Mouse (Mus musculus): ENCODE measurements at regions not wholly inside any gene's neighbourhood (a gene's known extent, or its start where the extent isn't known, plus 50 kb on each side); places are given as distances from the start of the nearest gene placed in this dataset.
"Not testable (repeated sequence)": the region's sequence is repeated elsewhere in the genome, so short reads cannot be mapped to it uniquely, and the experiment has no call there.

DNA sequence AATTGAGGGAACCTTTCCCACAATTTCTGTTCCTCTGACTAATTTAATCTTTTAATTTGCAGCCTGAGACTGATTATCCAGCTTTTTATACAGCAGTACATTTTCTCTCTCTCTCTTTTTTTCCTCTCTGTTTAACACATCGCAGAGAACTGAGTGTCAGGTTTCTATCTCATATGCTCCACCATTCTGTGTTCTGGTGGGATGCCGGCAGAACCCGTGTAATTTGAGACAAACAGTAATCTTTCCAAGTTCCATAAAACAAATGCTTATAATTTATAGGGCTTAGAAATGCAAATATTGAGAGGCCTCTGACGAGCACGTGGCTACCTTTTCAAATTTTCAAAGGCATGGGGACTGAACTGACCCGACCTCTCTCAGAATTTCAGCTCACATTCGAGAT is 59.1 kb downstream of the Zbtb18 start:
- Histone ChIP-seq H3K27ac (replicated peaks) (no peak overlapping the region), H3K4me3 (no peak overlapping the region), H3K4me1 (peaks cover 8% of the 10 kb centered on the region; the same call in 1 of the 2 replicates), H3K36me3 (no peaks in the 10 kb centered on the region), H3K9me3 (replicated peaks) (no peaks in the 10 kb centered on the region), H3K27me3 (ENCODE audit: low read depth, poor library complexity, severe bottlenecking) (no peaks in the 10 kb centered on the region)
- WGBS: 82% methylated on average over 7 of the region's 7 CpGs
- no peak for DNase-seq (ENCODE audit: low spot score)

- no peak overlapping the region for H3K4me3 ChIP-seq
- no peak overlapping the region for H3K27ac ChIP-seq (replicated peaks)
- no peaks in the 10 kb centered on the region for H3K27me3 ChIP-seq (ENCODE audit: low read depth, poor library complexity, severe bottlenecking)
- peaks cover 7% of the 10 kb centered on the region; the same call in 1 of the 2 replicates for H3K4me1 ChIP-seq
- DNase-seq (ENCODE audit: low spot score): no peak
- H3K9me3 ChIP-seq (replicated peaks): no peaks in the 10 kb centered on the region
- 83% methylated on average over 1 of the region's 1 CpGs for WGBS
- H3K36me3 ChIP-seq: no peaks in the 10 kb centered on the region
Observed at GRCm38 (mm10) chr1:177503946-177504345, 61.8 kb downstream of the Zbtb18 start.

- Histone ChIP-seq H3K27ac (replicated peaks) (no peak overlapping the region), H3K27me3 (ENCODE audit: low read depth, poor library complexity, severe bottlenecking) (no peaks in the 10 kb centered on the region), H3K36me3 (no peaks in the 10 kb centered on the region), H3K9me3 (replicated peaks) (no peaks in the 10 kb centered on the region), H3K4me1 (peaks cover 3% of the 10 kb centered on the region), H3K4me3 (no peak overlapping the region)
- no peak for DNase-seq (ENCODE audit: low spot score)
- 94% methylated on average over 2 of the region's 2 CpGs for WGBS
Observed at GRCm38 (mm10) chr1:177504743-177505142, 62.6 kb downstream of the Zbtb18 start.

- 96% methylated on average over 4 of the region's 4 CpGs for WGBS
- H3K9me3 ChIP-seq (replicated peaks); H3K4me1 ChIP-seq: not testable (repeated sequence)
Observed at GRCm38 (mm10) chr1:177507398-177507797, 65.2 kb downstream of the Zbtb18 start.

DNA sequence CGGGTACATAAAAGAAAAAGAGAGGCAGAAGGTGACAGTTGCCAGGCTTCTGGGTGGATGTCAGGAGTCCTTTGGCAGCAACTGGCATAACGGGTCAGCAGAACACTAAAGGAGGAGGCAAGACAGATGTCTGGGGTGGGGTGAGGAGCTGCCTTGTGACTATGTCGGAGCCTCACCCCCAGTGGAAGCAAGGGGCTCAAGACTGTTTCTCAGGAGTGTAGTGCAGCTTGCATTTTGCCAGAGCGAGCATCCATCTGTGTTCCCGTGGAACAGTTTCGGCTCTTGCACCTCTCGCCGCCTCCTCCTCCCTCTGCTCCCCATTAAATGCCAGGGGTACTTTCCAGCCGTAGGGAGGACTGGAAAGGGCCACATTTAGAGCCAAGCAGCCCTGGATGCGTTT is 67.6 kb downstream of the Zbtb18 start:
- 84% methylated on average over 10 of the region's 10 CpGs for WGBS
- Histone ChIP-seq H3K9me3 (replicated peaks) (no peaks in the 10 kb centered on the region), H3K27me3 (ENCODE audit: low read depth, poor library complexity, severe bottlenecking) (no peaks in the 10 kb centered on the region), H3K27ac (replicated peaks) (peak overlapping the region; percentile 59), H3K4me1 (peaks cover 12% of the 10 kb centered on the region), H3K4me3 (no peak overlapping the region), H3K36me3 (no peaks in the 10 kb centered on the region)
- DNase-seq (ENCODE audit: low spot score): no peak

More at GRCm38 (mm10) chr1:177507398-177507797, 65.2 kb downstream of the Zbtb18 start:
- not testable (repeated sequence) for H3K27me3 ChIP-seq (ENCODE audit: low read depth, poor library complexity, severe bottlenecking); H3K27ac ChIP-seq (replicated peaks); H3K36me3 ChIP-seq; DNase-seq (ENCODE audit: low spot score); H3K4me3 ChIP-seq

DNA sequence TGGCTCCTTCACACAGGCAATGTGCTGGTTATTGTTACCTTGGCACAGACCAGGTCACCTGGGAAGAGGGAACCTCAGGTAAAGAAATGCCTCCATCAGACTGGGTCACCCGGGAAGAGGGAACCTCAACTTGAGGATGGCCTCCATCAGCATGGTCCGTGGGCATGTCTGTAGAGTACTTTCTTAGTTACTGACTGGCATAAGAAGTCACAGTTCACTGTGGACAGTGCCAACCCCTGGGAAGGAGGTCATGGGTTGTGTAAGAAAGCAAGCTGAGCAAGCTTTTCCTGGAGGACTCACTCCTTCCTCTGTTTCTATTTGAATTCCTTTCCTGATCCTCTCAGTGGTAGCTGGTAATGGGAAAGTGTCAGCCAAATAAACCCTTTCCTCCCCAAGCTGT is 70.0 kb downstream of the Zbtb18 start:
- no peaks in the 10 kb centered on the region for H3K27me3 ChIP-seq (ENCODE audit: low read depth, poor library complexity, severe bottlenecking)
- WGBS: 80% methylated on average over 2 of the region's 2 CpGs
- H3K4me3 ChIP-seq: no peak overlapping the region
- H3K27ac ChIP-seq (replicated peaks): no peak overlapping the region
- no peak for DNase-seq (ENCODE audit: low spot score)
- peaks cover 13% of the 10 kb centered on the region for H3K4me1 ChIP-seq
- no peaks in the 10 kb centered on the region for H3K36me3 ChIP-seq
- H3K9me3 ChIP-seq (replicated peaks): no peaks in the 10 kb centered on the region

DNA sequence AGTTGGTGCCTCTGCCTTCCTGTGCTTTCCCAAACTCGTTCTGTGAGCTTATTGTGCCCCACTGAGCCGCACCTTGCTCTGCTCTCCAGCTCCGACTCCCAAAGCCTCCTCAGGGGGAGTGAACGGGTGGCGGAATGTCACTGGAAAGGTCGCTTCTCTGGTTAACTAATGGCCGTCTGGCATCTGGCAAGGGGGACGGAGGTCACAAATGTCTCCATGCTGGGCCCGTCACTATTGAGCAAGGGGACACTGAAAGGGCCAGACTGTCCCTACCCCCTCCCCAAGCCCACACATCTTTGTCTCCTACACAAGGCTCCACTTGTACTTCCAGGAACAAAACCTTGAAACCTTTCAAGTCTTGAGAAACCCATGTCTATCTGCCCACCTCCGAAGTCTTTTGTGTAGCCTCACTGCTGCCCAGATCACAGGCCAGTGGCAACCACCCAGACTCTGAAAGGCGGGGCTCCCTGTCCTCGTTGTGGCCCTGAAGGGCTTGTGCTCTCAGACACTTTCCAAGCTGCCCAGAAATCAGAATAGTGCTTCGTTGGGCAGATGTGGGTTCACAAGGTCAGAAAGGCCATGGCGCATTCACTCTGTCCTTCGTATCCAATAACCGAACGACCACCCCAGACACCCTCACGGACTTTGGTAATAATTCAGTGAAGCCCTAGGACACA is 75.9 kb downstream of the Zbtb18 start:
- Histone ChIP-seq H3K27ac (replicated peaks) (peak overlapping the region; percentile 79), H3K36me3 (no peaks in the 10 kb centered on the region), H3K4me1 (peaks cover 34% of the 10 kb centered on the region), H3K4me3 (peak overlapping the region; percentile 26; the same call in 1 of the 2 replicates), H3K9me3 (replicated peaks) (no peaks in the 10 kb centered on the region), H3K27me3 (ENCODE audit: low read depth, poor library complexity, severe bottlenecking) (peaks cover 8% of the 10 kb centered on the region; the same call in 1 of the 2 replicates)
- DNase-seq (ENCODE audit: low spot score): peak; percentile 57
- WGBS: 23% methylated on average over 18 of the region's 18 CpGs

DNA sequence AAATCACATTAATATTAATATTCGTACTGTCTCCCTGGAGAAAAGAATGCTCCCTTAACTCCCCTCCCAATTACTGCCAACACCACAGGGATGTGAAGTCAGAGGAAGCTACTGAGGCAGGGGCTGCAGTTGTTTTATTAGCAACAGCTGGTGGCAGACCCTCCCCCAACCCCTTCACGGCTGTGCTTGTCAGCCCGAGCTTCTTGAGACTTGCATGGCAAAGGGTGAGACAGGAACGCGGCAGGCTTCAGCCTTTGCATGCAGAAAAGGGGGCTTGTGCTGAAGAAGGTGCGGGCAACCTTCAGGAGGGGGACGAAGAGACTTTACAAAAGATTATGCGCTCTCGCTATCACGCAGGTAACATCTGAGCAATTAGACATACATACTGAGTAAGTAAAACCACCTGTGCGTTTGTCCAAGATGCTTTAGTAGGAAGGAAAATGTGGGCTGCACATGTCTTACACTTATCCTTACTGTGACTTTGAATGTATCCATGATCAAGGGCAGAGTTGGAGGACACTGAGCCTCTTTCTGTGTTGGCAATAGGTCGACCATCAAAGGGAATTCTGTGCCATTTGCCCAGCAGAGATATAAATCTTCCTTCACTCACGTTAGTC is 76.9 kb downstream of the Zbtb18 start:
- Histone ChIP-seq H3K9me3 (replicated peaks) (no peaks in the 10 kb centered on the region), H3K27ac (replicated peaks) (peak overlapping the region; percentile 79), H3K27me3 (ENCODE audit: low read depth, poor library complexity, severe bottlenecking) (peaks cover 8% of the 10 kb centered on the region; the same call in 1 of the 2 replicates), H3K4me1 (peaks cover 29% of the 10 kb centered on the region), H3K4me3 (peak overlapping the region; percentile 16; the same call in 1 of the 2 replicates), H3K36me3 (no peaks in the 10 kb centered on the region)
- DNase-seq (ENCODE audit: low spot score): peak; percentile 45
- WGBS: 38% methylated on average over 13 of the region's 13 CpGs

GRCm38 (mm10) chr1:177521110-177521509 is 79.0 kb downstream of the Zbtb18 start:
- Histone ChIP-seq H3K36me3 (no peaks in the 10 kb centered on the region), H3K27ac (replicated peaks) (no peak overlapping the region), H3K4me3 (no peak overlapping the region), H3K27me3 (ENCODE audit: low read depth, poor library complexity, severe bottlenecking) (peaks cover 8% of the 10 kb centered on the region; the same call in 1 of the 2 replicates), H3K4me1 (peaks cover 29% of the 10 kb centered on the region), H3K9me3 (replicated peaks) (no peaks in the 10 kb centered on the region)
- 95% methylated on average over 2 of the region's 2 CpGs for WGBS
- DNase-seq (ENCODE audit: low spot score): no peak

- no peak for DNase-seq (ENCODE audit: low spot score)
- H3K4me1 ChIP-seq: no peaks in the 10 kb centered on the region
- no peaks in the 10 kb centered on the region for H3K27me3 ChIP-seq (ENCODE audit: low read depth, poor library complexity, severe bottlenecking)
- no peak overlapping the region for H3K27ac ChIP-seq (replicated peaks)
- 90% methylated on average over 6 of the region's 6 CpGs for WGBS
- no peaks in the 10 kb centered on the region for H3K36me3 ChIP-seq
- no peaks in the 10 kb centered on the region for H3K9me3 ChIP-seq (replicated peaks)
- H3K4me3 ChIP-seq: no peak overlapping the region
Observed at GRCm38 (mm10) chr1:177525141-177525540, 83.0 kb downstream of the Zbtb18 start.

DNA sequence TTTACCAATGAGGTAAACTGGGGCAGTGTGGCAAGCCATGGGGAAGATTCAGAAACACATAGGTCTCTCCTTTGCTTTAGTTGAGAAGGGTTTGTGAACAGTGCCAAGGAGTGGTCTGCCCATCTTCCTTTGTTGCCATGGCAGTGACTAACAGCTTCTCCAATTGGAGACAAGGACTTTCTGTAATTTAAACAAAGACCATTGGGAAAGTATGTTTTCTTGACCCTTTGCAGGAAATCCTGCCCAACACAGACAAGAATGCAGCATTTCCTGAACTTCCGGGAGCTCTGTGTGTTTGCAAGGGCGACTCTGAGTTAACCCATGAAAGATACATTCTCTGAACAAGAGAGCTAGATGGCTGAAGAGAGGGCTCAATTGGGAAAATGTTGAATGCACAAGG is 89.6 kb downstream of the Zbtb18 start:
- 83% methylated on average over 2 of the region's 2 CpGs for WGBS
- no peak for DNase-seq (ENCODE audit: low spot score)
- no peaks in the 10 kb centered on the region for H3K27me3 ChIP-seq (ENCODE audit: low read depth, poor library complexity, severe bottlenecking)
- H3K4me1 ChIP-seq: no peaks in the 10 kb centered on the region
- H3K9me3 ChIP-seq (replicated peaks): no peaks in the 10 kb centered on the region
- 0 out of 2 replicates have a peak overlapping the region, but pooled peaks have one; percentile 28 for H3K27ac ChIP-seq (replicated peaks)
- no peak overlapping the region for H3K4me3 ChIP-seq
- H3K36me3 ChIP-seq: no peaks in the 10 kb centered on the region

DNA sequence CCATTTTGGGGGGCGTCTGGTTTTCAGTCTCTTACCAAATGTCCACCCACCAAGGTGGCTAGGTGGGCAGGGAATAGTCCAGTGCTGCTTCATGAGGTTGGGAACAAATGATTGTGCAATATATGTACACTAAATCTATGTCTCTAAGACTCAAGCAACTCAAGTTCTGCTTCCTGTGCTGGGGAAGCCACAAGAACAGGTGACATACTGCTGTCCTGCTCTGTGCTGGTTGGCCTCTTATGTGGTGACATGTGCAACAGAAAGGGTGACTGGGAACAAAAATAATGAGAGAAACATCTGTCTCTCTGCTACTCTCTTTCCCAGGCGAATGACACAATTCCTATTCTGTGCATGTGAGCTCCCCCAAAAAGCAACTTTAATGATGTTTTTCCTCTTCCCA is 90.5 kb downstream of the Zbtb18 start:
- DNase-seq (ENCODE audit: low spot score): no peak
- Histone ChIP-seq H3K9me3 (replicated peaks) (no peaks in the 10 kb centered on the region), H3K4me3 (no peak overlapping the region), H3K36me3 (no peaks in the 10 kb centered on the region), H3K4me1 (no peaks in the 10 kb centered on the region), H3K27ac (replicated peaks) (no peak overlapping the region), H3K27me3 (ENCODE audit: low read depth, poor library complexity, severe bottlenecking) (no peaks in the 10 kb centered on the region)
- 90% methylated on average over 2 of the region's 2 CpGs for WGBS

- 84% methylated on average over 2 of the region's 2 CpGs for WGBS
- H3K27ac ChIP-seq (replicated peaks): no peak overlapping the region
- no peak for DNase-seq (ENCODE audit: low spot score)
- no peaks in the 10 kb centered on the region for H3K9me3 ChIP-seq (replicated peaks)
- H3K4me1 ChIP-seq: no peaks in the 10 kb centered on the region
- no peaks in the 10 kb centered on the region for H3K27me3 ChIP-seq (ENCODE audit: low read depth, poor library complexity, severe bottlenecking)
- H3K36me3 ChIP-seq: no peaks in the 10 kb centered on the region
- no peak overlapping the region for H3K4me3 ChIP-seq
Observed at GRCm38 (mm10) chr1:177533332-177533731, 91.2 kb downstream of the Zbtb18 start.

Measured in midbrain, embryonic 10.5 days (tissue).